In the genomic region with DNA sequence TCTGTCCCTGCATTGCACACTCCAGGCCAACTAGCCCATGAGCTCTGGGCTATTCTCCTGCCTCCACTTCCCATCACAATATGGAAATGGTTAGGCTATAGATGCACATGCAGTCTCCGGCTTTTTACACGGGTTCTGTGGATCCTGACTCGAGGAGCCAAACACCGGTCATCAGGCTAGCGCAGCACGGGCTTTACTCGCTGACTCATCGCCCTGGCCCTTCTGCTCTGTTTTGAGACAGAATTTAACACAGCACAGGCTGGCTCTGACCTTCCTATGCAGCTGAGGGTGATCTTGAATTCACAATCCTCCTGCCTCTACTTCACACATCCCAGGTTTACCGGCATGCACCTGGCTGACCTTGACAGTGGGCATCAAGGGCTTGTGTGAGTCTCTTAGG, we compare ENCODE assay signal across 14 mouse cellular contexts.
"Had no signal": no experiment of that assay in that cellular context is flagged by ENCODE, and none has a peak within 500 bp of the region (broad histone marks: within the 10 kb centered on the region; RNA-seq: fewer than 3 reads in every experiment).

No protein-coding gene starts in this region.

- H3K27ac ChIP-seq: kidney, postnatal 0 days; limb, embryonic 13.5 days; liver, embryonic 15.5 days; midbrain, embryonic 13.5 days; stomach, embryonic 15.5 days had no signal

- H3K4me1 ChIP-seq: liver, embryonic 15.5 days; midbrain, embryonic 13.5 days; stomach, embryonic 15.5 days had no signal

- H3K27me3 ChIP-seq: liver, embryonic 15.5 days; stomach, embryonic 15.5 days had no signal

- H3K9ac ChIP-seq: limb, embryonic 13.5 days; liver, embryonic 15.5 days; midbrain, embryonic 13.5 days; stomach, embryonic 15.5 days had no signal

- H3K36me3 ChIP-seq: limb, embryonic 13.5 days; liver, embryonic 15.5 days; midbrain, embryonic 13.5 days; stomach, embryonic 15.5 days had no signal

- DNase-seq: kidney, adult 18-20 months; kidney, postnatal 4 days; left cerebral cortex, postnatal 4 days; lung, adult 2 months; lung, postnatal 36 days; spleen, adult 18-20 months; thymus, postnatal 36 days had no signal

- H3K4me2 ChIP-seq: limb, embryonic 13.5 days; liver, embryonic 11.5 days; liver, embryonic 15.5 days; midbrain, embryonic 13.5 days; stomach, embryonic 15.5 days had no signal

- H3K9me3 ChIP-seq: limb, embryonic 13.5 days; liver, embryonic 15.5 days; midbrain, embryonic 13.5 days; stomach, embryonic 15.5 days had no signal

- H3K4me3 ChIP-seq: limb, embryonic 13.5 days; liver, embryonic 15.5 days; midbrain, embryonic 13.5 days; stomach, embryonic 15.5 days had no signal

- ATAC-seq: lung, postnatal 0 days; midbrain, embryonic 13.5 days had no signal
